Mouse (Mus musculus): ENCODE measurements at regions not wholly inside any gene's neighbourhood (a gene's known extent, or its start where the extent isn't known, plus 50 kb on each side); places are given as distances from the start of the nearest gene placed in this dataset.
"Not testable (repeated sequence)": the region's sequence is repeated elsewhere in the genome, so short reads cannot be mapped to it uniquely, and the experiment has no call there.

- H3K27me3 ChIP-seq (ENCODE audit: control insufficient read depth, insufficient read depth, insufficient read length) = no peaks in the 10 kb centered on the region
- no peak overlapping the region for H3ac ChIP-seq (ENCODE audit: control insufficient read depth, insufficient read length)
- H3K4me2 ChIP-seq (ENCODE audit: low read depth) = no peak overlapping the region
- H3K79me2 ChIP-seq (ENCODE audit: control insufficient read depth, insufficient read depth) = no peaks in the 10 kb centered on the region
- TF ChIP-seq TCF3 (IDR thresholded peaks at IDR 0.05; ENCODE audit: insufficient read length, low read depth) (no peak), CEBPB (IDR thresholded peaks at IDR 0.05; ENCODE audit: insufficient read depth, poor library complexity, severe bottlenecking) (no peak), POLR2A (IDR thresholded peaks at IDR 0.05; ENCODE audit: insufficient read length, low read depth) (no peak), MAX (IDR thresholded peaks at IDR 0.05; ENCODE audit: low read depth) (no peak), USF1 (IDR thresholded peaks at IDR 0.05; ENCODE audit: low read depth) (no peak), TCF12 (IDR thresholded peaks at IDR 0.05; ENCODE audit: insufficient read depth, poor library complexity, severe bottlenecking) (no peak), SRF (IDR thresholded peaks at IDR 0.05; ENCODE audit: control insufficient read depth, insufficient read length, low read depth) (no peak), POLR2AphosphoS2 (IDR thresholded peaks at IDR 0.05; ENCODE audit: insufficient read length, low read depth) (no peak), MYOD1 (IDR thresholded peaks at IDR 0.05; ENCODE audit: control insufficient read depth in 1 of 3, insufficient read length in 2 of 3, low read depth in 2 of 3) (no peak), MYOG (IDR thresholded peaks at IDR 0.05; ENCODE audit: control insufficient read depth in 1 of 3, insufficient read depth in 1 of 3, insufficient read length in 2 of 3, low read depth in 2 of 3) (no peak), REST (IDR thresholded peaks at IDR 0.05; ENCODE audit: insufficient read depth, insufficient read length) (no peak), E2F4 (IDR thresholded peaks at IDR 0.05; ENCODE audit: insufficient read depth) (no peak)
- H3K4me3 ChIP-seq = no peak overlapping the region
- no peaks in the 10 kb centered on the region for H3K36me3 ChIP-seq (ENCODE audit: control insufficient read depth, insufficient read depth)
Observed at GRCm38 (mm10) chr14:104731319-104731995, 209.0 kb upstream of the Rnf219 start.

GRCm38 (mm10) chr14:104715651-104716050 is 193.2 kb upstream of the Rnf219 start:
- H3K4me2 ChIP-seq (ENCODE audit: low read depth); H3K79me2 ChIP-seq (ENCODE audit: control insufficient read depth, insufficient read depth); H3ac ChIP-seq (ENCODE audit: control insufficient read depth, insufficient read length); H3K4me3 ChIP-seq; H3K36me3 ChIP-seq (ENCODE audit: control insufficient read depth, insufficient read depth); H3K27me3 ChIP-seq (ENCODE audit: control insufficient read depth, insufficient read depth, insufficient read length): not testable (repeated sequence)

DNA sequence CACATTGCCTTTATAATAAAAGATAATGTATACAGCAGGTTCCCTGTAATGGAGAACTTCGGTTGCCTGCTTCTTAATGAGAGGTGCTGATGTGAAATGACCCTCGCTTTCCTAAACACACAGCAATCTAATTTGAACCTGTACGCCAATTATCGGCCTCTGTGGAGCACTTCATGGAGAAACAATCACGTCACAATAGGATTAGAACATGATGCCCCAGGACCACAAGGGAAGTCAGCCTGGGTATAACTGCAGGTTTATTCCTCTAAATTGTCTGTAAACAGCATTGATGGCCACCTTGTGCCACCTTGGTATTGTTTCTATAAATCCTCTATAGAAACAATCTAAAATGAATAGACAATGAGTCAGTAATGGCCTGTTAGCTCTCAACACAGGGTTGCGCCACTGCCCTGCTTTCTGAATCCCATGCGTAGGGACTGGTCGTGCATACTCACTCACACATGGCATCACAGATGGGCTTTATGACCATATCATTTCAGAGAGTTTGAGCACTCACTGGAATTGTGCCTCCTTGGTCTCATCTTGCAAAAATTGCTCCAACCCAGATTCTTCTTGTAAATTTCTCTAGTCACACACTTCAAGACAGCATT is 179.9 kb upstream of the Rnf219 start:
- H3K79me2 ChIP-seq (ENCODE audit: control insufficient read depth, insufficient read depth) = no peaks in the 10 kb centered on the region
- no peak overlapping the region for H3K4me2 ChIP-seq (ENCODE audit: low read depth)
- TF ChIP-seq POLR2A (IDR thresholded peaks at IDR 0.05; ENCODE audit: insufficient read length, low read depth) (no peak), USF1 (IDR thresholded peaks at IDR 0.05; ENCODE audit: low read depth) (no peak), MYOD1 (IDR thresholded peaks at IDR 0.05; ENCODE audit: control insufficient read depth in 1 of 3, insufficient read length in 2 of 3, low read depth in 2 of 3) (no peak), SRF (IDR thresholded peaks at IDR 0.05; ENCODE audit: control insufficient read depth, insufficient read length, low read depth) (no peak), TCF3 (IDR thresholded peaks at IDR 0.05; ENCODE audit: insufficient read length, low read depth) (no peak), REST (IDR thresholded peaks at IDR 0.05; ENCODE audit: insufficient read depth, insufficient read length) (no peak), MYOG (IDR thresholded peaks at IDR 0.05; ENCODE audit: control insufficient read depth in 1 of 3, insufficient read depth in 1 of 3, insufficient read length in 2 of 3, low read depth in 2 of 3) (no peak), CEBPB (IDR thresholded peaks at IDR 0.05; ENCODE audit: insufficient read depth, poor library complexity, severe bottlenecking) (no peak), TCF12 (IDR thresholded peaks at IDR 0.05; ENCODE audit: insufficient read depth, poor library complexity, severe bottlenecking) (no peak), E2F4 (IDR thresholded peaks at IDR 0.05; ENCODE audit: insufficient read depth) (no peak), MAX (IDR thresholded peaks at IDR 0.05; ENCODE audit: low read depth) (no peak), POLR2AphosphoS2 (IDR thresholded peaks at IDR 0.05; ENCODE audit: insufficient read length, low read depth) (no peak)
- H3K4me3 ChIP-seq = no peak overlapping the region
- H3K27me3 ChIP-seq (ENCODE audit: control insufficient read depth, insufficient read depth, insufficient read length) = no peaks in the 10 kb centered on the region
- no peaks in the 10 kb centered on the region for H3K36me3 ChIP-seq (ENCODE audit: control insufficient read depth, insufficient read depth)
- H3ac ChIP-seq (ENCODE audit: control insufficient read depth, insufficient read length) = no peak overlapping the region

- TF ChIP-seq TCF3 (IDR thresholded peaks at IDR 0.05; ENCODE audit: insufficient read length, low read depth) = no peak
- TF ChIP-seq POLR2AphosphoS2 (IDR thresholded peaks at IDR 0.05; ENCODE audit: insufficient read length, low read depth) = no peak
- TF ChIP-seq MYOG (IDR thresholded peaks at IDR 0.05; ENCODE audit: control insufficient read depth in 1 of 3, insufficient read depth in 1 of 3, insufficient read length in 2 of 3, low read depth in 2 of 3) = no peak
- no peak for TF ChIP-seq POLR2A (IDR thresholded peaks at IDR 0.05; ENCODE audit: insufficient read length, low read depth)
- TF ChIP-seq MYOD1 (IDR thresholded peaks at IDR 0.05; ENCODE audit: control insufficient read depth in 1 of 3, insufficient read length in 2 of 3, low read depth in 2 of 3) = no peak
- H3K4me2 ChIP-seq (ENCODE audit: low read depth) = no peak overlapping the region
Observed at GRCm38 (mm10) chr14:104698962-104699361, 176.5 kb upstream of the Rnf219 start.

GRCm38 (mm10) chr14:104695101-104695500 is 172.7 kb upstream of the Rnf219 start:
- no peaks in the 10 kb centered on the region for H3K27me3 ChIP-seq (ENCODE audit: control insufficient read depth, insufficient read depth, insufficient read length)

More at GRCm38 (mm10) chr14:104698962-104699361, 176.5 kb upstream of the Rnf219 start:
- no peaks in the 10 kb centered on the region for H3K36me3 ChIP-seq (ENCODE audit: control insufficient read depth, insufficient read depth)
- no peaks in the 10 kb centered on the region for H3K79me2 ChIP-seq (ENCODE audit: control insufficient read depth, insufficient read depth)
- no peak overlapping the region for H3K4me3 ChIP-seq
- H3K27me3 ChIP-seq (ENCODE audit: control insufficient read depth, insufficient read depth, insufficient read length) = no peaks in the 10 kb centered on the region
- no peak overlapping the region for H3ac ChIP-seq (ENCODE audit: control insufficient read depth, insufficient read length)

More at GRCm38 (mm10) chr14:104695101-104695500, 172.7 kb upstream of the Rnf219 start:
- H3K36me3 ChIP-seq (ENCODE audit: control insufficient read depth, insufficient read depth) = no peaks in the 10 kb centered on the region
- H3K79me2 ChIP-seq (ENCODE audit: control insufficient read depth, insufficient read depth) = no peaks in the 10 kb centered on the region
- H3K4me3 ChIP-seq = no peak overlapping the region
- no peak overlapping the region for H3K4me2 ChIP-seq (ENCODE audit: low read depth)
- TF ChIP-seq TCF3 (IDR thresholded peaks at IDR 0.05; ENCODE audit: insufficient read length, low read depth) (no peak), TCF12 (IDR thresholded peaks at IDR 0.05; ENCODE audit: insufficient read depth, poor library complexity, severe bottlenecking) (no peak), MYOG (IDR thresholded peaks at IDR 0.05; ENCODE audit: control insufficient read depth in 1 of 3, insufficient read depth in 1 of 3, insufficient read length in 2 of 3, low read depth in 2 of 3) (no peak), MYOD1 (IDR thresholded peaks at IDR 0.05; ENCODE audit: control insufficient read depth in 1 of 3, insufficient read length in 2 of 3, low read depth in 2 of 3) (no peak), CEBPB (IDR thresholded peaks at IDR 0.05; ENCODE audit: insufficient read depth, poor library complexity, severe bottlenecking) (no peak), MAX (IDR thresholded peaks at IDR 0.05; ENCODE audit: low read depth) (no peak), REST (IDR thresholded peaks at IDR 0.05; ENCODE audit: insufficient read depth, insufficient read length) (no peak)
- H3ac ChIP-seq (ENCODE audit: control insufficient read depth, insufficient read length) = no peak overlapping the region

Measured in myocyte (in vitro differentiated cells).